Mouse (Mus musculus): Measurements from ENCODE around the gene Krt1. TPM values are rescaled to one million over a fixed set of nuclear protein-coding genes. Genes with fewer than 3 reads are reported as not detected.

The Krt1 gene
- total RNA-seq, 1 experiment from 2014 or later, result not detected

- no peak for ATAC-seq (replicated peaks; ENCODE audit: insufficient number of reproducible peaks, low FRiP score, low TSS enrichment, poor library complexity, severe bottlenecking)
These were observed 17.5 kb downstream of the Krt1 start for GRCm38 (mm10) chr15:101833131-101833530.

DNA sequence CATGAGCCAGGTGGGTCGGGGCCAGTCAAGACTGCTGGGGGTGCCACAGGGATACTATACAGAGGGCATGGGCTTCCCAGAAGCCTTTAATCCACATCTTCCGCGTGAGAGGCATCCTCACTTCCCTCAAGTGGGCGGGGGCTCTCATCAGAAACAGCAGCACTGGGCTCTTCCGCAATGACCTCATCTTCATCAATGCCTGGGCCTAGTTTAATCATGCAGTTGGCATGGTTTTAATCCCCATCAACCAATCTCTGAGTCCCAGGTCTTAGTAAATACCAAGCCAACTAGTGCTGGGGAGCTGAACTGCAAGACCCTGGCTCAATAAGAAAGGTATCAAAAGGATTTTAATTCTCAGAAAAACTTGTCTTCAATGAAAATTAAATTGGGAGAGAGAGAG lies 21.2 kb downstream of the Krt1 start:
- ATAC-seq (replicated peaks; ENCODE audit: insufficient number of reproducible peaks, low FRiP score, low TSS enrichment, poor library complexity, severe bottlenecking), result no peak

DNA sequence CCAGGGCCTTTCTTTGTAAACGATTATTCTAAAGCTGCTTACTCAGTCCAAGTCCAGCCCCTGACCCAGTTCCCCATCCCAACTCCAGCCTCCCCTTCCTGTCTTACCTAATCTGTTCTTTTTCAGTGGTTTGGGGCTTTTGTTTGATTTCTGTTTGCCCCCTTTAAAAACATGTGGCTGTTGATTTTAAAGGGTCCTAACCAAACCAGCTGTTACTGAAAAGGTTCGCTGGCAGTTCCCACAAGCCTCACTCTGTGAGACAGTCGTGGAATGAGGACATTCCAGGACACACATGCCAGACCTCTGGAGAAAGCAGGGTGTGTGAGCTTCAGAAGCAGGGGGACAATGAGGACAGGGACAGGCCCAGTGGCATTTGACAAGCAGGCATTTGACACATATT lies 28.8 kb downstream of the Krt1 start:
- no peak for ATAC-seq (replicated peaks; ENCODE audit: insufficient number of reproducible peaks, low FRiP score, low TSS enrichment, poor library complexity, severe bottlenecking)

GRCm38 (mm10) chr15:101817875-101818274 lies 32.7 kb downstream of the Krt1 start, which contains the start of gene Krt2:
Gene Krt2, minus strand, starts transcription at chr15:101818169.
- no peak for ATAC-seq (replicated peaks; ENCODE audit: insufficient number of reproducible peaks, low FRiP score, low TSS enrichment, poor library complexity, severe bottlenecking)

DNA sequence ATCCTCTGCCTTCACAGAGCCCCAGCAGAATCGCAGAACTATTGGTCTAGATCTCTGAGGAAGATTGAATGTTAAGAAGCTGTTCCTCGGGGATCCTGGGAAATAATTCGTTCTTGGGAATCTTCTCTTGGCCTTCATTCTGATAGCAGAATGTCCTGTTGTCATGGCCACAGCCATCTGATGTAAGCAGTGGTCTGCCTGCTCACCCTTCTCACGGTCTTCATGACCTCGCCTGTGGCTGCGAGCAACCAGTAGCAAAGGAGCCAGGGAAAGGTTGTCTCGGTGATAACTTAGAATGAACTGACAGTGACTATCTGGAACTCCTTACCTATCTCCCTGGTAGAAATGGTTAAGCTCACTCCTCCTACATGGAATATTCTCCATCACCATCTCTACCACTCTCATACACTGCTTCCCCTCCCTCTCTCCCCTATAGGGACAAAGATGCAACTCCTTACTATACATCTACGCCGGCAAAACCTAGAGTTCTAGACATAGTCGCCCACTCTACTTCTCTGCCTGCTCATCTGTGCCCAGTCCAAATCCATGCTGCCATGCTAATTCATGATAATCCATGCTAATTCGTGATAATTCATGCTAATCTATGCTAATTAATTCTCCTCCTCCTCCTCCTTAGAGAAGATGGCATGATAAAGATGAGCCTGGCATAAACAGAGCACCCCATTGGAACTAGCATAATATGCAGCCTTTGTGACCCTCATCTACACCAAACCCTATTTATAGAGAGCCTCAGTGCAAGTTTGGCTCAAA lies 47.4 kb downstream of the Krt1 start:
- ATAC-seq (replicated peaks; ENCODE audit: insufficient number of reproducible peaks, low FRiP score, low TSS enrichment, poor library complexity, severe bottlenecking), result no peak

- no peak for ATAC-seq (replicated peaks; ENCODE audit: insufficient number of reproducible peaks, low FRiP score, low TSS enrichment, poor library complexity, severe bottlenecking)
These were observed 48.2 kb downstream of the Krt1 start, which contains the start of gene Krt73 for GRCm38 (mm10) chr15:101802296-101802835. Gene Krt73, minus strand, starts transcription at chr15:101802346.

Other genes starting within 250 kb of the Krt1 start
- not detected in 3 replicates for gene Gm5414, start 222.6 kb downstream of the Krt1 start, total RNA-seq (2017)
- gene Gm5478, start 203.4 kb downstream of the Krt1 start, total RNA-seq (2017), result not detected in 3 replicates
- not detected in 3 replicates for gene Krt6b, start 170.5 kb downstream of the Krt1 start, total RNA-seq (2017)
- not detected in 3 replicates for gene Krt6a, start 156.5 kb downstream of the Krt1 start, total RNA-seq (2017)
- gene Krt5, start 137.9 kb downstream of the Krt1 start, total RNA-seq (2017), result not detected in 3 replicates
- gene Krt71, start 107.7 kb downstream of the Krt1 start, total RNA-seq (2017), result not detected in 3 replicates
- gene Krt72, start 64.3 kb downstream of the Krt1 start, total RNA-seq (2017), result not detected in 3 replicates
- not detected in 3 replicates for gene Krt73, start 48.4 kb downstream of the Krt1 start, total RNA-seq (2017)
- gene Krt2, start 32.6 kb downstream of the Krt1 start, total RNA-seq (2017), result not detected in 3 replicates
- not detected in 3 replicates for gene Krt77, start 18.9 kb upstream of the Krt1 start, total RNA-seq (2017)
- gene Krt76, start 42.1 kb upstream of the Krt1 start, total RNA-seq (2017), result not detected in 3 replicates
- gene Krt4, start 73.9 kb upstream of the Krt1 start, total RNA-seq (2017), result not detected in 3 replicates
- not detected in 3 replicates for gene Krt79, start 89.5 kb upstream of the Krt1 start, total RNA-seq (2017)
- not detected in 3 replicates for gene Krt78, start 103.5 kb upstream of the Krt1 start, total RNA-seq (2017)
- 0.19 to 0.68 TPM in 2 of 3 replicates, not detected in the other for gene Krt8, start 153.7 kb upstream of the Krt1 start, total RNA-seq (2017)
- gene Krt18, start 177.4 kb upstream of the Krt1 start, total RNA-seq (2017), result 1.1 to 4.4 TPM (median 3.5 TPM) in 3 replicates
- gene Eif4b, start 223.0 kb upstream of the Krt1 start, total RNA-seq (2017), result 248 to 278 TPM (median 251 TPM) in 3 replicates
- gene Tns2, start 249.6 kb upstream of the Krt1 start, total RNA-seq (2017), result 5.7 TPM in 1 of 3 replicates, not detected in the others